Mouse (Mus musculus): ENCODE results near the gene Rgs2. TPM values are rescaled to one million over a fixed set of nuclear protein-coding genes. Genes with fewer than 3 reads are reported as not detected.

Gene Rgs2
- polyA plus RNA-seq (2014; fragmentation: Nextera tagmentation; extraction: Ambion mirVana) = 90.4 and 99.9 TPM in 2 replicates

DNA sequence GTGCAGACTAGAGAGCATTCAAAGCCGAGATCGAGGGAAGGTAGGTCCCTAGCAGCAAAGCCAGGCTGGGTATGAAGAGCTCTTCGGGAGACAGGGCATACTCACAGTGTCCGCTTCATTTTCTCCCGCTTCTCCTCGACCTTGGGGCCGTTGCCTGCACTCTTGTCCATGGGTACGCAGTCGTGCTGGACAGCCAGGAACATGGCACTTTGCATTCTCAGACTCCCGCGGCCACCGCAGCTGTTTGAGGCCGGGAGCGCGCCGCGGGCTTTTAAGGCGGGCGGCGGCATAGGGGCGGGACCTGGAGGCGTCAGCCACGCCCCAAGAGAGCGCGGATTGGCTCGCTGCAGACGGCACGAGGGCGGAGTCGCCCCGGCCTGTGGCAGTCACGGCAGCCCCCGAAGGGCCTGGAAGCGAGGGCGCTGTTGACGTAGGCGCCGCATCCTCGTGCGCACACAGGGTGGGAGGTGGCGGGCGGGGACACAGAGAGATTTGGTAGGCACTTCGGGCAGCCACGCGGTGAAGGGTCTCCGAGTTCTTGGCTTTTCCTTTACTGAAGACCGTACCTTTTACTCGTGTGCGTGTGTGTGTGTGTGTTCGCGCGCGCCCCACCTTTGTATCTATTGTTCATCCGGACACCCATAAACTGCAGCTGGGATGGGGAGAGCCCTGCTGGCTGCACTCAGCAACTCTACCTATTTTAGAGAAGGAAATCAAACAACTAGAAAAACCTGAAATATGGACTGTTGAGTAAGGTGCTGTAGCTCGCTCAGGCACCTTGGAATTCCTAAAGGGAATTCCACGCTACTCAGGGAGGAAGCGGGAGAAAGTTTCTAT lies at the start of gene Rgs2:
Rgs2 (minus strand) TSS at position 258 of the 837 bp plus-strand sequence.
- peaks cover 16% of the 10 kb centered on the region for H3K36me3 ChIP-seq (ENCODE audit: insufficient read depth)
- peak; percentile 30; the same call in 1 of the 2 replicates for TF ChIP-seq CTCF (IDR thresholded peaks at IDR 0.05; ENCODE audit: low read depth)
- H3K4me3 ChIP-seq (ENCODE audit: low read depth, low read length) = peak within 1 kb of the TSS; percentile 54
- peak within 1 kb of the TSS; percentile 47; the same call in 1 of the 2 replicates for H3K27ac ChIP-seq (ENCODE audit: low read depth)
- ATAC-seq (ENCODE audit: insufficient read depth) (peak; percentile 99), DNase-seq (peak; percentile 97)
- peak within 1 kb of the TSS; percentile 60 for H3K9ac ChIP-seq
- WGBS = under 1% methylated on average over 57 of the region's 57 CpGs
- H3K27me3 ChIP-seq (ENCODE audit: insufficient read depth, low read length) = no peaks in the 10 kb centered on the region
- peak within 1 kb of the TSS; percentile 75 for H3K4me2 ChIP-seq
- H3K4me1 ChIP-seq (ENCODE audit: insufficient read depth) = no peaks in the 10 kb centered on the region; the same call in 1 of the 2 replicates
- no peaks in the 10 kb centered on the region for H3K9me3 ChIP-seq (ENCODE audit: low read depth, low read length)

DNA sequence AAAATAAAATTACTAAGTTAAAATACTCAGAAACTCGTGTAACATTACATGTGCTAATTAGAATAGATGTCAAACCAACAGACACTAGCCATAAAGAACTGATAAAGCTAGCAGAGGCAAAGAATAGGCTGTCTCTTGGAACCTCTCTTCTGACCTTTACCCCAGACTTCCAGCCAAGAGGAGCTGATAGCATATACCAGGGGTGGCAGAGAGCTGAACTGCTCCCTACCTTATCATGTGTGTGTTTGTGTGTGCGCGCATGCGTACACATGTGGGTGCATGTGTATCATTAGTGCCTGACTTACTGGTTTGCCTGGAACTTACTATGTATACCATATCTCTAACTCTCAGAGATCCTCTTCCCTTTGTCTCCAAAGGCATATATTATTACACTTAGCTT lies 49.4 kb upstream of the Rgs2 start:
- no peaks in the 10 kb centered on the region for H3K36me3 ChIP-seq (ENCODE audit: insufficient read depth)
- 78% methylated on average over 4 of the region's 4 CpGs for WGBS
- H3K27me3 ChIP-seq (ENCODE audit: insufficient read depth, low read length) = no peaks in the 10 kb centered on the region
- no peak overlapping the region for H3K4me2 ChIP-seq
- TF ChIP-seq CTCF (IDR thresholded peaks at IDR 0.05; ENCODE audit: low read depth) = no peak
- no peak overlapping the region for H3K4me3 ChIP-seq (ENCODE audit: low read depth, low read length)
- no peaks in the 10 kb centered on the region for H3K9me3 ChIP-seq (ENCODE audit: low read depth, low read length)
- no peaks in the 10 kb centered on the region for H3K4me1 ChIP-seq (ENCODE audit: insufficient read depth)
- ATAC-seq (ENCODE audit: insufficient read depth) = no peak
- no peak overlapping the region for H3K27ac ChIP-seq (ENCODE audit: low read depth)
- no peak overlapping the region for H3K9ac ChIP-seq
- no peak for DNase-seq

DNA sequence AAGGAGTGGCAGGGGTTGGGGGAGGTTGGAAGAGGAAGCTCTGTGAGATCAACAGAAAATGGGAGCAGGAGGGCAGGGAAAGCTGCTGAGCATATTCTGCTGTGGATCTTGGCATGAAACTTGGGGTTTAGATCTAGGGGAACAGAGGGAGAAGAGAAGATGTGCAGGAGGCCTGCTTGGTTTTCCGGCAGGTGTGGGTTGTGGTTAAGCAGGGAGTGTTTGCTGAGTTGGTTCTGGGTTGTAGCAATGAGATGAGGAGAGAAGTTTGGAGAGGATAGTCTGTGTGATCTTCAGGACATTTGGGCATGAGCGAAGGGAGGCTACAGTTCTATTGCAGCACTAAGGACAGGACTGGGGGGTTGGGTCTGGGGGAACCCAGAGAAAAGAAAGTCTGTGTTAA lies 37.9 kb upstream of the Rgs2 start:
- no peak for DNase-seq
- H3K9me3 ChIP-seq (ENCODE audit: low read depth, low read length) = no peaks in the 10 kb centered on the region
- H3K4me2 ChIP-seq = no peak overlapping the region
- no peaks in the 10 kb centered on the region for H3K27me3 ChIP-seq (ENCODE audit: insufficient read depth, low read length)
- no peaks in the 10 kb centered on the region for H3K4me1 ChIP-seq (ENCODE audit: insufficient read depth)
- no peak for TF ChIP-seq CTCF (IDR thresholded peaks at IDR 0.05; ENCODE audit: low read depth)
- H3K4me3 ChIP-seq (ENCODE audit: low read depth, low read length) = no peak overlapping the region
- no peak overlapping the region for H3K27ac ChIP-seq (ENCODE audit: low read depth)
- ATAC-seq (ENCODE audit: insufficient read depth) = no peak
- 85% methylated on average over 2 of the region's 2 CpGs for WGBS
- no peaks in the 10 kb centered on the region for H3K36me3 ChIP-seq (ENCODE audit: insufficient read depth)
- H3K9ac ChIP-seq = no peak overlapping the region

DNA sequence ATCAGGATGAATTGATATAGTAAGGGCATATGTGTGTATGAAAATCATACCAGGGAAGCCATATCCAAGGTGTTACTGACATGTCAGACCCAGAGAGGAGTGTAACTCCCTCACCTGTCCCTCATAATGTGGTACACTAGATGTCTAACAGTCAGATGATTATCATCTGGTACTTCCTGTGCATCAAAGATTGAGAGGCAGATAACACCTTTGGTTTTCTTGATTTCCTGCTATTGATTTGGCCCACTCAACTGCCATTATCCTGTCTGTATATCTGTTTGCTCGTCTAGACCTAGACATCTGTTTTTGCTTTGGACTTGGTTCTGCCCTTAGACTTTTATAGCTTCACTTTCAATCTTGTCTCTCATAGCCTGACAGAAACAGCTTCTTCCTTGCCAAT lies 29.5 kb upstream of the Rgs2 start:
- no peak for ATAC-seq (ENCODE audit: insufficient read depth)
- 65% methylated on average over 1 of the region's 1 CpGs for WGBS

DNA sequence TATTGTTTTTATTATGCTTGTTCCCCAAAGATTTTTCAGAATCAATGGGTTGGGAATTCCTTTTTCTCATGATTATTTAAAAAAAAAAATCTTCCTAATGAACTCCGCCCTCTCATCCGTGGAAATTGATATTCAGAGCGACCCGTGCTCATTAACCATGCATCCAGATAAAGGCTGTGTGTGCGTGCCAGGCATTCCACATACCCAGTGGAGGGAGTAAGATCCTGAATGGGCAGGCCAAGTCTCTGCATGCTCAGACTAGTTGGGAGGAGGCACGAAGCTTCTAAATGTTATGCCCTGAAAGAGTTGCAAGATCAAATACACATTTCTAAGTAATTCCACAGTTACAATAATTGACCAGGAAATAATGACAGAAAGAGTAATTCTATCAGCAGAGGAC lies 26.5 kb upstream of the Rgs2 start:
- Histone ChIP-seq H3K9ac (no peak overlapping the region), H3K27me3 (ENCODE audit: insufficient read depth, low read length) (no peaks in the 10 kb centered on the region), H3K4me3 (ENCODE audit: low read depth, low read length) (no peak overlapping the region), H3K4me1 (ENCODE audit: insufficient read depth) (no peaks in the 10 kb centered on the region), H3K36me3 (ENCODE audit: insufficient read depth) (no peaks in the 10 kb centered on the region), H3K27ac (ENCODE audit: low read depth) (no peak overlapping the region), H3K9me3 (ENCODE audit: low read depth, low read length) (no peaks in the 10 kb centered on the region), H3K4me2 (no peak overlapping the region)
- ATAC-seq (ENCODE audit: insufficient read depth) (no peak), DNase-seq (no peak)
- no peak for TF ChIP-seq CTCF (IDR thresholded peaks at IDR 0.05; ENCODE audit: low read depth)
- WGBS = 79% methylated on average over 6 of the region's 6 CpGs

More for the DNA sequence above, 29.5 kb upstream of the Rgs2 start:
- no peak overlapping the region for H3K4me3 ChIP-seq (ENCODE audit: low read depth, low read length)
- no peaks in the 10 kb centered on the region for H3K36me3 ChIP-seq (ENCODE audit: insufficient read depth)
- H3K9me3 ChIP-seq (ENCODE audit: low read depth, low read length) = no peaks in the 10 kb centered on the region
- H3K27me3 ChIP-seq (ENCODE audit: insufficient read depth, low read length) = no peaks in the 10 kb centered on the region
- no peaks in the 10 kb centered on the region for H3K4me1 ChIP-seq (ENCODE audit: insufficient read depth)
- H3K9ac ChIP-seq = no peak overlapping the region
- H3K27ac ChIP-seq (ENCODE audit: low read depth) = no peak overlapping the region
- H3K4me2 ChIP-seq = no peak overlapping the region
- TF ChIP-seq CTCF (IDR thresholded peaks at IDR 0.05; ENCODE audit: low read depth) = no peak
- no peak for DNase-seq

DNA sequence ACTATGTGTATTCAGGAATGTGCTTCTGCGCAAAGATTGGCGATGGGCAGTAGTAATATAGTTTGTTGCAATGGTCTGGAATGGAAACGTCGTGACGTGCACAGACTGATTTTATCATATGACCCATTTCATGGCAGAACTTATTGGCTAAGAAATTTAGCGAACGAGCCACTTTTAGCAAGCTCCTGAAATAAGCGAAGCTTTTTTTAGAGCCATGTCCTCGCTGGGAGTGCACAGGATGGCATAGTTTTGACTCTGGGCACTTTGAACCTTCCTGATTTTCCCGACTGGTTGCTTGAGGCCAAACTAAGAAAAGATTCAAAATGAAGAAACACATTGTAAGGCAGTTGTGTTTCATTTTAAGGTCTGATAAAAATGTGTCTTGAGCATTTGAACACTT lies 25.7 kb upstream of the Rgs2 start:
- H3K27me3 ChIP-seq (ENCODE audit: insufficient read depth, low read length) = no peaks in the 10 kb centered on the region
- no peaks in the 10 kb centered on the region for H3K9me3 ChIP-seq (ENCODE audit: low read depth, low read length)
- WGBS = 91% methylated on average over 10 of the region's 10 CpGs
- no peak overlapping the region for H3K27ac ChIP-seq (ENCODE audit: low read depth)
- no peak overlapping the region for H3K4me3 ChIP-seq (ENCODE audit: low read depth, low read length)
- ATAC-seq (ENCODE audit: insufficient read depth) (no peak), DNase-seq (no peak)
- H3K9ac ChIP-seq = no peak overlapping the region
- no peaks in the 10 kb centered on the region for H3K36me3 ChIP-seq (ENCODE audit: insufficient read depth)
- H3K4me1 ChIP-seq (ENCODE audit: insufficient read depth) = no peaks in the 10 kb centered on the region
- no peak for TF ChIP-seq CTCF (IDR thresholded peaks at IDR 0.05; ENCODE audit: low read depth)
- no peak overlapping the region for H3K4me2 ChIP-seq

DNA sequence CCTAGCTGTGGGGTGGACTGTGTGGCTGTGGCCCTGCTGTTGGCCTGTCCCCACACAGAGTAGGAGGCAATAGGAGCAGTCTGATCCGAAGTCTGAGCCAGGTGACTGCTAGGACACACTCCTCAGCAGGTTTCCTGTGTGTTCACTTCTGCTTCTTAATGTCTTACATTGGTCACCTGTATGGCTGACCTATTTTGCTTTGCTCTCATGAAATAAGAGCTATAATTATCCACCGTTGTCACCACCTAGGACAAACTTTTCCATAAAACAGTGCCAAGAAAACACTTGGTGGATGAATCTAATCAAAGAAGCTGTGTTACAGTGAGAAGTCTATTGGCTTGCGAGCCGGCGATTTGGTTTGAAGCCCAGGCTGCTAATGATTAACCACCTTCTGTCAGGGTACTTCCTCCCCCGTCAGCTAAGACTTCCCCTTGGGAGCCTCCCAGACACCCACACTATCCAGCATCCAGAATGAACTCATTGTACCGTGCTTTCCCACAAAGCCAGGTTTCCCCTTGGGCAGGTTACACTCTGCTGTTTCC lies 14.5 kb upstream of the Rgs2 start:
- H3K27me3 ChIP-seq (ENCODE audit: insufficient read depth, low read length) = no peaks in the 10 kb centered on the region
- 53% methylated on average over 7 of the region's 7 CpGs for WGBS
- no peak overlapping the region for H3K4me2 ChIP-seq
- TF ChIP-seq CTCF (IDR thresholded peaks at IDR 0.05; ENCODE audit: low read depth) = no peak
- ATAC-seq (ENCODE audit: insufficient read depth) (peak; percentile 52; the same call in 1 of the 2 replicates), DNase-seq (peak; percentile 32)
- no peaks in the 10 kb centered on the region for H3K36me3 ChIP-seq (ENCODE audit: insufficient read depth)
- H3K9ac ChIP-seq = no peak overlapping the region
- no peak overlapping the region for H3K27ac ChIP-seq (ENCODE audit: low read depth)
- no peak overlapping the region for H3K4me3 ChIP-seq (ENCODE audit: low read depth, low read length)
- H3K9me3 ChIP-seq (ENCODE audit: low read depth, low read length) = no peaks in the 10 kb centered on the region
- no peaks in the 10 kb centered on the region for H3K4me1 ChIP-seq (ENCODE audit: insufficient read depth)
